10 mouse cellular contexts compared by ENCODE assay signal in the genomic region with DNA sequence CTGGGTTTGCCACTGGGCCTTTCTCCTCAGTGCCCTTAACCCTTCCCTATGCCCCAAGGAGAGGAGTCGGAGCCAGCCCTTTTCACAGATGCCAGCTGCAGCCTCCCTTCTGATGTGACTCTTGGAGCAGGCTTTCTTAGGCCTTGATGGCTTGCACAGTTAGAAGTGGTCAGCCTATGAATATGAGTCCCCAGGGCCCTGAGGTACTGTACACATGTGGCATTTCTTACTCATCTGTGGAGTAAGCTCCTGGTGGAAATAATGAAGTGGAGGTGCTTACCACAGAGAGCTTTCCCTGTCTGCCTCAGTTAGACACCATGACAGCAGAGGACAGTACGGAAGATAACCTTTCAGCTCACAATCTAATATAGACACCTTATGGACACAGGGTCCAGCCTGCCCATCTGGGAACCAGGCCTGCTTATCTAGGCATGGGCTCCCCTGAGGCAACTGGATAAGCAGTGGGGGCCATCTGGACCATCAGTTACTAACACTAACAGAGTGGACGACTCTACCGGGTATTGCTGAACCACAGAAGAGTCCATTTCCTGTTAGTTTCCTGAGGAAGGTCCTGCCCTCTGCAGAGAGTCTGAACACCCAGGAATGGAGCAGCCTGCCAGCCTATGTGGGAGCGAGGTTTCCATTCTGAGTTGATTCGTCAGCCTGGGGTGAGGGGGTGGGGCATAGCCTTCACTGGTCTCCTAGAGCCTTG. TPM values are rescaled to one million over a fixed set of nuclear protein-coding genes. Genes with fewer than 3 reads are reported as not detected.
A peak's percentile ranks its signal among the peaks of the same experiment; 100 is the strongest.
DNase-seq lines count a peak whose midpoint lies in the region; ATAC-seq and TF ChIP-seq lines count a peak whose summit lies in the region.
"Had no signal": no experiment of that assay in that cellular context is flagged by ENCODE, and none has a peak within 500 bp of the region (broad histone marks: within the 10 kb centered on the region; RNA-seq: fewer than 3 reads in every experiment).

No protein-coding gene starts in this region.

- peak; percentile 98 for TF ChIP-seq EP300 in liver, embryonic 14.5 days (IDR thresholded peaks at IDR 0.05; ENCODE audit: low read depth)

- 0 out of 2 replicates have a peak overlapping the region, but pooled peaks have one; percentile 0 for H3K27ac ChIP-seq in midbrain, embryonic 10.5 days (replicated peaks)
- no peak overlapping the region for H3K27ac ChIP-seq in midbrain, embryonic 14.5 days (replicated peaks; ENCODE audit: low read depth, low read length)
- H3K27ac ChIP-seq in liver, embryonic 14.5 days, result peak overlapping the region; percentile 89
- H3K27ac ChIP-seq: midbrain, embryonic 15.5 days had no signal

- no peak overlapping the region for H3K4me3 ChIP-seq in midbrain, embryonic 10.5 days
- H3K4me3 ChIP-seq in midbrain, embryonic 14.5 days (replicated peaks; ENCODE audit: low read depth, low read length), result no peak overlapping the region
- no peak overlapping the region for H3K4me3 ChIP-seq in liver, embryonic 14.5 days (ENCODE audit: insufficient read depth in 1 of 2, low read depth in 2 of 2, low read length in 2 of 2)
- H3K4me3 ChIP-seq: midbrain, embryonic 15.5 days had no signal

- no peak for TF ChIP-seq CTCF in liver, embryonic 14.5 days (IDR thresholded peaks at IDR 0.05; ENCODE audit: low read depth)

- no peaks in the 10 kb centered on the region for H3K9me3 ChIP-seq in midbrain, embryonic 10.5 days (replicated peaks)
- H3K9me3 ChIP-seq in midbrain, embryonic 14.5 days (ENCODE audit: control insufficient read depth, low read length), result no peaks in the 10 kb centered on the region
- no peaks in the 10 kb centered on the region for H3K9me3 ChIP-seq in liver, embryonic 14.5 days (ENCODE audit: control insufficient read depth, low read length)
- H3K9me3 ChIP-seq: midbrain, embryonic 15.5 days had no signal

- no peak for ATAC-seq in midbrain, embryonic 14.5 days (ENCODE audit: low FRiP score, low TSS enrichment)
- ATAC-seq in liver, embryonic 14.5 days (ENCODE audit: insufficient read depth), result peak; percentile 95
- ATAC-seq: forebrain, postnatal 0 days; midbrain, embryonic 15.5 days had no signal

- peak; percentile 92 for DNase-seq in heart, adult 11 months
- no peak for DNase-seq in heart, postnatal 25 days (ENCODE audit: low spot score)
- no peak for DNase-seq in midbrain, embryonic 10.5 days (ENCODE audit: low spot score)
- DNase-seq in midbrain, embryonic 14.5 days, result no peak
- peak; percentile 82 to 84 (median 82) for DNase-seq in liver, embryonic 14.5 days (ENCODE audit: low read depth in 3 of 3, low spot score in 3 of 3)
- peak; percentile 34 for DNase-seq in yolk sac, embryonic 10.5 days (ENCODE audit: low spot score)
- DNase-seq in ovary, adult 18-20 months (ENCODE audit: low spot score), result no peak
- DNase-seq in cerebellum, postnatal 10 days, result no peak
- DNase-seq: forebrain, postnatal 0 days had no signal

- H3K4me2 ChIP-seq in midbrain, embryonic 14.5 days (ENCODE audit: low read length), result no peak overlapping the region
- H3K4me2 ChIP-seq in liver, embryonic 14.5 days (ENCODE audit: low read depth), result peak overlapping the region; percentile 46
- H3K4me2 ChIP-seq: midbrain, embryonic 15.5 days had no signal

- H3K27me3 ChIP-seq in midbrain, embryonic 10.5 days (ENCODE audit: low read depth, poor library complexity, severe bottlenecking), result no peaks in the 10 kb centered on the region
- H3K27me3 ChIP-seq in midbrain, embryonic 14.5 days (ENCODE audit: control insufficient read depth, insufficient read depth, low read length), result no peaks in the 10 kb centered on the region
- H3K27me3 ChIP-seq in liver, embryonic 14.5 days (ENCODE audit: control insufficient read depth, insufficient read depth, low read length), result no peaks in the 10 kb centered on the region
- H3K27me3 ChIP-seq: midbrain, embryonic 15.5 days had no signal

- WGBS in midbrain, embryonic 10.5 days, result 83% methylated on average over 6 of the region's 6 CpGs
- WGBS in midbrain, embryonic 14.5 days, result 88% methylated on average over 6 of the region's 6 CpGs
- 22% methylated on average over 6 of the region's 6 CpGs for WGBS in liver, embryonic 14.5 days (ENCODE audit: insufficient replicate concordance)

- no peaks in the 10 kb centered on the region for H3K4me1 ChIP-seq in midbrain, embryonic 10.5 days
- no peaks in the 10 kb centered on the region for H3K4me1 ChIP-seq in midbrain, embryonic 14.5 days (ENCODE audit: control insufficient read depth, insufficient read depth, low read length)
- H3K4me1 ChIP-seq in liver, embryonic 14.5 days (replicated peaks; ENCODE audit: control insufficient read depth in 2 of 2, insufficient read depth in 2 of 2, low read length in 1 of 2), result peaks cover 40 to 53% of the 10 kb centered on the region in 2 experiments
- H3K4me1 ChIP-seq: midbrain, embryonic 15.5 days had no signal

- no peak overlapping the region for H3K9ac ChIP-seq in midbrain, embryonic 14.5 days (replicated peaks; ENCODE audit: low read length)
- H3K9ac ChIP-seq in liver, embryonic 14.5 days (replicated peaks), result peak overlapping the region; percentile 69
- H3K9ac ChIP-seq: forebrain, postnatal 0 days; midbrain, embryonic 15.5 days had no signal

- intact Hi-C loops in heart, postnatal 25 days (cut with DNase I), result loop anchor here (2.0 kb wide), 1 partner anchor 25 kb away; no protein-coding TSS in a partner anchor

- peaks cover 86% of the 10 kb centered on the region for H3K36me3 ChIP-seq in midbrain, embryonic 10.5 days
- H3K36me3 ChIP-seq in midbrain, embryonic 14.5 days (ENCODE audit: control insufficient read depth, insufficient read depth, low read length), result peaks cover 69% of the 10 kb centered on the region
- H3K36me3 ChIP-seq in liver, embryonic 14.5 days (replicated peaks; ENCODE audit: control insufficient read depth, insufficient read depth, low read depth), result peaks cover 99% of the 10 kb centered on the region

RNA-seq across cellular contexts. Expression of a gene that starts 33.1 kb away (rescaled TPM):
- total RNA-seq in heart, postnatal 25 days (2021), result 1 to 10 TPM; 7.6 to 8.4 TPM
- polyA plus RNA-seq in midbrain, embryonic 10.5 days (2016; fragmentation: Nextera tagmentation; extraction: Ambion mirVana), result 65.3 and 66.6 TPM in 2 replicates
- polyA plus RNA-seq in midbrain, embryonic 14.5 days (2014; fragmentation: Nextera tagmentation; extraction: Ambion mirVana), result 74.4 and 76.9 TPM in 2 replicates
- polyA plus RNA-seq in liver, embryonic 14.5 days (2012; rRNA removed), result 49.5 and 61.0 TPM in 2 replicates
- 63.7 and 72.5 TPM in 2 replicates for polyA plus RNA-seq in liver, embryonic 14.5 days (2014; fragmentation: Nextera tagmentation; extraction: Ambion mirVana)

RNA-seq across cellular contexts. Expression of a gene that starts 36.5 kb away (rescaled TPM):
- not detected for total RNA-seq in heart, postnatal 25 days (2021)
- polyA plus RNA-seq in midbrain, embryonic 10.5 days (2016; fragmentation: Nextera tagmentation; extraction: Ambion mirVana), result 0.10 and 0.11 TPM in 2 replicates
- 8.1 and 8.5 TPM in 2 replicates for polyA plus RNA-seq in midbrain, embryonic 14.5 days (2014; fragmentation: Nextera tagmentation; extraction: Ambion mirVana)
- polyA plus RNA-seq in liver, embryonic 14.5 days (2012; rRNA removed), result 0.59 and 0.63 TPM in 2 replicates
- polyA plus RNA-seq in liver, embryonic 14.5 days (2014; fragmentation: Nextera tagmentation; extraction: Ambion mirVana), result 0.75 and 1.4 TPM in 2 replicates

Comparison
In these comparisons a context has a peak if more than half of its experiments do, and no peak if none do; other contexts are left out.
1. DNase-seq: peak in heart, adult 11 months (single experiment), liver, embryonic 14.5 days (3 of 3) and yolk sac, embryonic 10.5 days (single experiment); none in heart, postnatal 25 days (single experiment), midbrain, embryonic 10.5 days (single experiment), midbrain, embryonic 14.5 days (single experiment), ovary, adult 18-20 months (single experiment) and cerebellum, postnatal 10 days (0 of 2).